Mouse (Mus musculus): ENCODE data around the gene Nfasc. TPM values are rescaled to one million over a fixed set of nuclear protein-coding genes. Genes with fewer than 3 reads are reported as not detected.

Nfasc gene
- total and polyA plus RNA-seq, 3 experiments = 0.04 TPM; not detected in 2

DNA sequence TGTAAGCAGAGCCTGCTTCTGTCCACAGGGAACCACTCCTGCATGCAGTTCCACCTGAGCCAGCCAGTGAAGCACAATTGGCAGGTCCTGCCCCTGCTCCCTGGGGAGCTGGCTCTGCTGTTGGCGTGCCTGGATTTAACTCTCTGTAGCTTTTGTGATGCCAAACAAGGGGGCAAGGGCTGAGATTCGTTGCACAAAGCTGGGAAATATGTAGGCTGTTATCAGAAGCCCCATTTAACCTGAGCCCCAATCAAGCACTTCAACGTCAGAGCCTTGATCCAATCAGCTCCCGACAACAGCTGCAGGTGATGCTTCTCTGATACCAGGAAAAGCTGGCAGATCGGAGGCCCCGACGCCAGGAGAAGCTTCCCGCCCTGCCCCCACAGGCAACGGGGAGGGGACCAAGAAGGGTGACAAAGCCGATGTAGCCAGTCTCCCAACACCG lies 2.5 kb downstream of the Nfasc start:
- no peak overlapping the region for H3K27ac ChIP-seq (ENCODE audit: insufficient read depth, low read depth)
- dilution Hi-C loops (cut with MboI; ENCODE audit: extremely low pct_ligation_motif_present, extremely low pct_unique_long_range_greater_than_20kb, low sequenced_read_pairs) = no loop called here

DNA sequence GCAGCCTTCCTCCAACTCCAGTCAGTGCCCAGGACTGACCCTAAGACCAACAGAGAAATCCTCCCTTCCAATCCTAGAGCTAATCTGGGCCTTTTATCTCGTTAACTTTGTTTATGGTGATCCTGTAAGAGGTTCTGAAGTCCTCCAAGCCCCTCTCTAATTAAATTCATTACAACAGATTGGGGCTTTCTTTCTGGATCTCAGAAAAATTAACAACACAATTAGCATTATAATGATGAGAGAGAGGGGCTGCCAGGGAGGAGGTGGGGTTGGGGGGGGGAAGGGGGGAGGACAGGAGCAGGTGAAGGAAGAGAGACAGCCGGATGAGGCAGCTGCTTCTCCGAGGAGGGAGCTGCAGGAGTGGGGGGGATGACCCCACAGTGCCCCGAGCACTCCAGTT lies 5.4 kb downstream of the Nfasc start:
- in situ Hi-C loops (cut with MboI; ENCODE audit: low pct_ligation_motif_present, low pct_unique_long_range_greater_than_20kb, low sequenced_read_pairs) = no loop called here
- Histone ChIP-seq H3K79me2 (replicated peaks; ENCODE audit: control insufficient read depth, extremely low read depth, insufficient read depth, poor library complexity, severe bottlenecking) (no peaks in the 10 kb centered on the region), H3K4me3 (replicated peaks in 1 of 3; ENCODE audit: low read depth in 2 of 3, low read length in 2 of 3, poor library complexity in 1 of 3) (no peak overlapping the region), H3K9ac (ENCODE audit: insufficient read depth, low read depth) (no peak overlapping the region), H3K9me3 (replicated peaks; ENCODE audit: low read length) (no peaks in the 10 kb centered on the region), H3K27ac (ENCODE audit: insufficient read depth, low read depth) (no peak overlapping the region), H3K4me1 (ENCODE audit: control insufficient read depth in 1 of 2, insufficient read depth in 2 of 2) (peaks cover 0 to 4% of the 10 kb centered on the region in 2 experiments; a peak in 1 of 4 replicates), H3K27me3 (replicated peaks) (peaks cover 89% of the 10 kb centered on the region), H3K36me3 (replicated peaks in 1 of 2; ENCODE audit: control insufficient read depth in 1 of 2, insufficient read depth in 1 of 2, low read length in 1 of 2) (no peaks in the 10 kb centered on the region), H3K4me2 (ENCODE audit: insufficient read depth, low read depth, poor library complexity, severe bottlenecking) (no peak overlapping the region)
- dilution Hi-C loops (cut with MboI; ENCODE audit: extremely low pct_ligation_motif_present, extremely low pct_unique_long_range_greater_than_20kb, low sequenced_read_pairs) = no loop called here
- DNase-seq (ENCODE audit: extremely low read depth) = no peak
- TF ChIP-seq KAT2A (IDR thresholded peaks at IDR 0.05; ENCODE audit: insufficient replicate concordance, low read length) (no peak), MAX (IDR thresholded peaks at IDR 0.05; ENCODE audit: low read length) (no peak), ETS1 (conservative IDR thresholded peaks at IDR 0.05; ENCODE audit: low read depth, low read length) (no peak), USF2 (conservative IDR thresholded peaks at IDR 0.05; ENCODE audit: low read depth, low read length) (no peak), ZNF384 (IDR thresholded peaks at IDR 0.05; ENCODE audit: low read depth, low read length) (no peak), PAX5 (IDR thresholded peaks at IDR 0.05; ENCODE audit: low read length) (no peak), EP300 (IDR thresholded peaks at IDR 0.05; ENCODE audit: low read length) (no peak), MEF2A (IDR thresholded peaks at IDR 0.05; ENCODE audit: borderline replicate concordance, low read depth, low read length) (no peak), USF1 (IDR thresholded peaks at IDR 0.05; ENCODE audit: low read depth, low read length) (no peak), CHD1 (IDR thresholded peaks at IDR 0.05; ENCODE audit: low read depth, low read length) (no peak), RAD21 (IDR thresholded peaks at IDR 0.05; ENCODE audit: low read depth, low read length) (no peak), NRF1 (IDR thresholded peaks at IDR 0.05; ENCODE audit: low read depth, low read length) (no peak), SIN3A (IDR thresholded peaks at IDR 0.05; ENCODE audit: low read length) (no peak), JUND (conservative IDR thresholded peaks at IDR 0.05; ENCODE audit: low read depth, low read length) (no peak), CHD2 (IDR thresholded peaks at IDR 0.05; ENCODE audit: low read length) (no peak), JUN (IDR thresholded peaks at IDR 0.05; ENCODE audit: insufficient read depth, low read depth, low read length) (no peak), ZKSCAN1 (IDR thresholded peaks at IDR 0.05; ENCODE audit: borderline replicate concordance, low read depth, low read length) (no peak), RCOR1 (conservative IDR thresholded peaks at IDR 0.05; ENCODE audit: low read depth, low read length) (no peak), TCF12 (IDR thresholded peaks at IDR 0.05; ENCODE audit: low read depth, low read length) (no peak)

More for the DNA sequence above, 2.5 kb downstream of the Nfasc start:
- no peaks in the 10 kb centered on the region for H3K79me2 ChIP-seq (replicated peaks; ENCODE audit: control insufficient read depth, extremely low read depth, insufficient read depth, poor library complexity, severe bottlenecking)
- H3K4me1 ChIP-seq (ENCODE audit: control insufficient read depth in 1 of 2, insufficient read depth in 2 of 2) = no peaks in the 10 kb centered on the region; a peak in 1 of 4 replicates
- no peak overlapping the region for H3K4me2 ChIP-seq (ENCODE audit: insufficient read depth, low read depth, poor library complexity, severe bottlenecking)
- in situ Hi-C loops (cut with MboI; ENCODE audit: low pct_ligation_motif_present, low pct_unique_long_range_greater_than_20kb, low sequenced_read_pairs) = no loop called here
- no peak overlapping the region for H3K9ac ChIP-seq (ENCODE audit: insufficient read depth, low read depth)
- no peaks in the 10 kb centered on the region for H3K36me3 ChIP-seq (replicated peaks in 1 of 2; ENCODE audit: control insufficient read depth in 1 of 2, insufficient read depth in 1 of 2, low read length in 1 of 2)
- DNase-seq (ENCODE audit: extremely low read depth) = no peak
- TF ChIP-seq ZMIZ1 (IDR thresholded peaks at IDR 0.05; ENCODE audit: low read depth, low read length) (no peak), IRF4 (IDR thresholded peaks at IDR 0.05; ENCODE audit: low read depth, low read length) (no peak), BHLHE40 (IDR thresholded peaks at IDR 0.05; ENCODE audit: low read depth, low read length) (no peak), USF1 (IDR thresholded peaks at IDR 0.05; ENCODE audit: low read depth, low read length) (no peak), GABPA (IDR thresholded peaks at IDR 0.05; ENCODE audit: insufficient replicate concordance, low read depth, low read length) (no peak), MAZ (IDR thresholded peaks at IDR 0.05; ENCODE audit: low read depth, low read length) (no peak), ETS1 (conservative IDR thresholded peaks at IDR 0.05; ENCODE audit: low read depth, low read length) (no peak), E2F4 (IDR thresholded peaks at IDR 0.05; ENCODE audit: insufficient replicate concordance, low read depth, low read length) (no peak), MXI1 (IDR thresholded peaks at IDR 0.05; ENCODE audit: low read depth, low read length) (no peak), CTCF (conservative IDR thresholded peaks at IDR 0.05 in 1 of 2, IDR thresholded peaks at IDR 0.05 in 1 of 2; ENCODE audit: low read depth in 2 of 2, low read length in 2 of 2) (no peak), MEF2A (IDR thresholded peaks at IDR 0.05; ENCODE audit: borderline replicate concordance, low read depth, low read length) (no peak), MAFK (IDR thresholded peaks at IDR 0.05; ENCODE audit: insufficient replicate concordance, low read length) (no peak), EP300 (IDR thresholded peaks at IDR 0.05; ENCODE audit: low read length) (no peak), UBTF (IDR thresholded peaks at IDR 0.05; ENCODE audit: low read depth, low read length) (no peak), MYC (IDR thresholded peaks at IDR 0.05; ENCODE audit: low read depth, low read length) (no peak), ELF1 (IDR thresholded peaks at IDR 0.05; ENCODE audit: low read depth, low read length) (no peak), HCFC1 (IDR thresholded peaks at IDR 0.05; ENCODE audit: low read depth, low read length) (no peak), POLR2AphosphoS2 (IDR thresholded peaks at IDR 0.05; ENCODE audit: low read depth, low read length) (no peak), CHD1 (IDR thresholded peaks at IDR 0.05; ENCODE audit: low read depth, low read length) (no peak), ZNF384 (IDR thresholded peaks at IDR 0.05; ENCODE audit: low read depth, low read length) (no peak)
- H3K27me3 ChIP-seq (replicated peaks) = peaks cover 94% of the 10 kb centered on the region
- H3K4me3 ChIP-seq (replicated peaks in 1 of 3; ENCODE audit: low read depth in 2 of 3, low read length in 2 of 3, poor library complexity in 1 of 3) = no peak overlapping the region
- no peaks in the 10 kb centered on the region for H3K9me3 ChIP-seq (replicated peaks; ENCODE audit: low read length)
